Mouse (Mus musculus) spleen, adult 2 months (tissue): ENCODE results near the gene AI661453.

Source experiments
- CTCF ChIP-seq: fragments of 200-500 bp; IDR thresholded peaks from 2 replicates; pipeline ENCODE4 v1.5.1; 2011; ENCODE audit warnings: mild to moderate bottlenecking, inconsistent platforms; ENCODE audit not compliant: insufficient read depth, insufficient read length, insufficient replicate concordance; ENCODE audit errors: extremely low read depth
- POLR2A ChIP-seq: fragments of 200-500 bp; IDR thresholded peaks from 2 replicates; pipeline ENCODE4 v1.6.1; 2011; ENCODE audit warnings: low read depth, low read length, inconsistent platforms

DNA sequence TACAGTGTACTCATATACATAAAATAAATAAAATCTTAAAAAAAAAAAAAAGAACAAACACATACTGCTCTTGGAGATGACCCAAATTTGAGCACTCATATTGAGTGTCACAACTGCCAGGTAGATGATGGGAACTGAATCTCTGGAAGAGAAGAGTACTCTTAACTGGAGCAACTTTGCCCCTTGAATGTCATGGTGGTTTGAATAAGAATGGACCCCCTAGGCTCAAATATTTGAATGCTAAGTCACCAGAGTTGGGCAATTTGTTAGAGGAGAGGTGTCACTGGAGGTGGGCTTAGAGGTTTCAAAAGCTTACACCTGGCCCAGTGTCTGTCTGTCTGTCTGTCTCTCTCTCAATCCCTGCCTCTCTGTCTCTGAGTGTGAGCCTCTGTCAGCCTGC is 67.3 kb downstream of the AI661453 start:
- TF ChIP-seq CTCF, result no peak
- TF ChIP-seq POLR2A, result no peak
